Mouse (Mus musculus): ENCODE measurements around the gene Tldc2. TPM values are rescaled to one million over a fixed set of nuclear protein-coding genes. Genes with fewer than 3 reads are reported as not detected.
A peak's percentile ranks its signal among the peaks of the same experiment; 100 is the strongest.

The Tldc2 gene
- total and polyA plus RNA-seq, 3 experiments: not detected

- Histone ChIP-seq H3K9me3 (replicated peaks; ENCODE audit: low read length) (no peaks in the 10 kb centered on the region), H3K27me3 (replicated peaks) (no peaks in the 10 kb centered on the region), H3K27ac (ENCODE audit: insufficient read depth, low read depth) (no peak overlapping the region), H3K4me2 (ENCODE audit: insufficient read depth, low read depth, poor library complexity, severe bottlenecking) (no peak overlapping the region), H3K79me2 (replicated peaks; ENCODE audit: control insufficient read depth, extremely low read depth, insufficient read depth, poor library complexity, severe bottlenecking) (no peaks in the 10 kb centered on the region), H3K4me3 (replicated peaks in 1 of 3; ENCODE audit: low read depth in 2 of 3, low read length in 2 of 3, poor library complexity in 1 of 3) (peak overlapping the region in 1 of 3 experiments; percentile 2), H3K4me1 (ENCODE audit: control insufficient read depth in 1 of 2, insufficient read depth in 2 of 2) (peaks cover 13 to 54% of the 10 kb centered on the region in 2 experiments), H3K9ac (ENCODE audit: insufficient read depth, low read depth) (no peak overlapping the region), H3K36me3 (replicated peaks in 1 of 2; ENCODE audit: control insufficient read depth in 1 of 2, insufficient read depth in 1 of 2, low read length in 1 of 2) (no peaks in the 10 kb centered on the region)
- dilution Hi-C loops (cut with MboI; ENCODE audit: extremely low pct_ligation_motif_present, extremely low pct_unique_long_range_greater_than_20kb, low sequenced_read_pairs): no loop called here
- DNase-seq (ENCODE audit: extremely low read depth): peak; percentile 56
- TF ChIP-seq PAX5 (IDR thresholded peaks at IDR 0.05; ENCODE audit: low read length) (no peak), RAD21 (IDR thresholded peaks at IDR 0.05; ENCODE audit: low read depth, low read length) (no peak), USF1 (IDR thresholded peaks at IDR 0.05; ENCODE audit: low read depth, low read length) (no peak), ZNF384 (IDR thresholded peaks at IDR 0.05; ENCODE audit: low read depth, low read length) (no peak), MYC (IDR thresholded peaks at IDR 0.05; ENCODE audit: low read depth, low read length) (peak; percentile 55; the same call in 1 of the 2 replicates), JUN (IDR thresholded peaks at IDR 0.05; ENCODE audit: insufficient read depth, low read depth, low read length) (no peak), KAT2A (IDR thresholded peaks at IDR 0.05; ENCODE audit: insufficient replicate concordance, low read length) (no peak), ZKSCAN1 (IDR thresholded peaks at IDR 0.05; ENCODE audit: borderline replicate concordance, low read depth, low read length) (no peak), RCOR1 (conservative IDR thresholded peaks at IDR 0.05; ENCODE audit: low read depth, low read length) (0 out of 2 replicates have a peak, but pooled peaks have one; percentile 65), NRF1 (IDR thresholded peaks at IDR 0.05; ENCODE audit: low read depth, low read length) (no peak), GABPA (IDR thresholded peaks at IDR 0.05; ENCODE audit: insufficient replicate concordance, low read depth, low read length) (no peak), ZC3H11A (IDR thresholded peaks at IDR 0.05; ENCODE audit: low read depth, low read length) (no peak), POLR2AphosphoS2 (IDR thresholded peaks at IDR 0.05; ENCODE audit: low read depth, low read length) (no peak), ELF1 (IDR thresholded peaks at IDR 0.05; ENCODE audit: low read depth, low read length) (peak; percentile 50; the same call in 1 of the 2 replicates), USF2 (conservative IDR thresholded peaks at IDR 0.05; ENCODE audit: low read depth, low read length) (no peak), TBP (conservative IDR thresholded peaks at IDR 0.05; ENCODE audit: low read depth, low read length) (no peak), MXI1 (IDR thresholded peaks at IDR 0.05; ENCODE audit: low read depth, low read length) (peak; percentile 50; the same call in 1 of the 2 replicates), SIN3A (IDR thresholded peaks at IDR 0.05; ENCODE audit: low read length) (0 out of 2 replicates have a peak, but pooled peaks have one; percentile 21), ZMIZ1 (IDR thresholded peaks at IDR 0.05; ENCODE audit: low read depth, low read length) (no peak), NELFE (IDR thresholded peaks at IDR 0.05; ENCODE audit: low read depth, low read length) (no peak), CHD2 (IDR thresholded peaks at IDR 0.05; ENCODE audit: low read length) (0 out of 2 replicates have a peak, but pooled peaks have one; percentile 47), HCFC1 (IDR thresholded peaks at IDR 0.05; ENCODE audit: low read depth, low read length) (no peak; the same call in 1 of the 2 replicates), JUND (conservative IDR thresholded peaks at IDR 0.05; ENCODE audit: low read depth, low read length) (no peak), CTCF (conservative IDR thresholded peaks at IDR 0.05 in 1 of 2, IDR thresholded peaks at IDR 0.05 in 1 of 2; ENCODE audit: low read depth in 2 of 2, low read length in 2 of 2) (no peak), EP300 (IDR thresholded peaks at IDR 0.05; ENCODE audit: low read length) (peak; percentile 85), UBTF (IDR thresholded peaks at IDR 0.05; ENCODE audit: low read depth, low read length) (no peak), POLR2A (IDR thresholded peaks at IDR 0.05; ENCODE audit: low read depth, low read length) (no peak), E2F4 (IDR thresholded peaks at IDR 0.05; ENCODE audit: insufficient replicate concordance, low read depth, low read length) (no peak), MEF2A (IDR thresholded peaks at IDR 0.05; ENCODE audit: borderline replicate concordance, low read depth, low read length) (no peak), BHLHE40 (IDR thresholded peaks at IDR 0.05; ENCODE audit: low read depth, low read length) (no peak), ETS1 (conservative IDR thresholded peaks at IDR 0.05; ENCODE audit: low read depth, low read length) (peak; percentile 55), IRF4 (IDR thresholded peaks at IDR 0.05; ENCODE audit: low read depth, low read length) (peak; percentile 80), MAX (IDR thresholded peaks at IDR 0.05; ENCODE audit: low read length) (peak; percentile 71), MAZ (IDR thresholded peaks at IDR 0.05; ENCODE audit: low read depth, low read length) (no peak), CHD1 (IDR thresholded peaks at IDR 0.05; ENCODE audit: low read depth, low read length) (no peak), SMC3 (IDR thresholded peaks at IDR 0.05; ENCODE audit: low read depth, low read length) (no peak), TCF12 (IDR thresholded peaks at IDR 0.05; ENCODE audit: low read depth, low read length) (0 out of 2 replicates have a peak, but pooled peaks have one; percentile 41), MAFK (IDR thresholded peaks at IDR 0.05; ENCODE audit: insufficient replicate concordance, low read length) (no peak)
- in situ Hi-C loops (cut with MboI; ENCODE audit: low pct_ligation_motif_present, low pct_unique_long_range_greater_than_20kb, low sequenced_read_pairs): no loop called here
These were observed 23.6 kb upstream of the Tldc2 start for GRCm38 (mm10) chr2:157063241-157063700.

Data from CH12.LX (cell line).